Mouse (Mus musculus) forebrain, embryonic 11.5 days (tissue): ENCODE results near the gene Gp1bb. TPM values are rescaled to one million over a fixed set of nuclear protein-coding genes. Genes with fewer than 3 reads are reported as not detected.

Experiments used
- ATAC-seq: fragments of 200-750 bp; cut with Nextera tagmentation; replicated peaks from 2 replicates; pipeline ENCODE4 v1.8.0; 2017; ENCODE audit warnings: moderate TSS enrichment; ENCODE audit not compliant: low FRiP score
- DNase-seq: peaks from one replicate; pipeline ENCODE4 v3.0.0-alpha.2; 2017; ENCODE audit warnings: low spot score
- H3K27ac ChIP-seq: fragments of 300-500 bp; sonication (generic); 2 replicates; pipeline ENCODE4 v1.5.1; 2014; ENCODE audit warnings: low read depth, low read length
- H3K27me3 ChIP-seq: fragments of 300-500 bp; sonication (generic); 2 replicates; pipeline ENCODE4 v1.6.1; 2014; ENCODE audit warnings: mild to moderate bottlenecking, low read length, mixed read lengths; ENCODE audit not compliant: control insufficient read depth, insufficient read depth
- H3K36me3 ChIP-seq: fragments of 300-500 bp; sonication (generic); 2 replicates; pipeline ENCODE4 v1.6.1; 2014; ENCODE audit warnings: mild to moderate bottlenecking, low read length, moderate library complexity, mixed read lengths; ENCODE audit not compliant: control insufficient read depth, insufficient read depth
- H3K4me1 ChIP-seq: fragments of 300-500 bp; sonication (generic); replicated peaks from 2 replicates; pipeline ENCODE4 v1.6.1; 2014; ENCODE audit warnings: low read length, mixed read lengths; ENCODE audit not compliant: control insufficient read depth, insufficient read depth
- H3K4me2 ChIP-seq: fragments of 300-500 bp; sonication (generic); 2 replicates; pipeline ENCODE4 v1.6.1; 2014; ENCODE audit warnings: low read depth, mild to moderate bottlenecking, low read length, moderate library complexity, mixed read lengths; ENCODE audit not compliant: severe bottlenecking
- H3K4me3 ChIP-seq: fragments of 300-500 bp; sonication (generic); 2 replicates; pipeline ENCODE4 v1.5.1; 2014; ENCODE audit warnings: low read depth, low read length
- H3K9ac ChIP-seq: fragments of 300-500 bp; sonication (generic); 2 replicates; pipeline ENCODE4 v1.6.1; 2014; ENCODE audit warnings: low read length
- H3K9me3 ChIP-seq: fragments of 300-500 bp; sonication (generic); 2 replicates; pipeline ENCODE4 v1.6.1; 2016; ENCODE audit warnings: low read length, mixed read lengths; ENCODE audit not compliant: control insufficient read depth
- WGBS: fragments of 180-500 bp; shearing (Covaris S2); extraction: QIAGEN DNeasy Blood & Tissue Kit; methylation state at CpG from one replicate; pipeline ENCODE4 v1.1.7; 2014; 5-methylcytosine and 5-hydroxymethylcytosine counted together
- polyA plus RNA-seq: library from polyadenylated mRNA; unstranded; fragments of >200 nt; fragmentation: Nextera tagmentation; extraction: Ambion mirVana; gene quantifications from 2 replicates; pipeline ENCODE4 v1.2.1, GENCODE M21; 2014

The Gp1bb gene
- polyA plus RNA-seq, 1 experiment from 2014 or later: 5.3 TPM

DNA sequence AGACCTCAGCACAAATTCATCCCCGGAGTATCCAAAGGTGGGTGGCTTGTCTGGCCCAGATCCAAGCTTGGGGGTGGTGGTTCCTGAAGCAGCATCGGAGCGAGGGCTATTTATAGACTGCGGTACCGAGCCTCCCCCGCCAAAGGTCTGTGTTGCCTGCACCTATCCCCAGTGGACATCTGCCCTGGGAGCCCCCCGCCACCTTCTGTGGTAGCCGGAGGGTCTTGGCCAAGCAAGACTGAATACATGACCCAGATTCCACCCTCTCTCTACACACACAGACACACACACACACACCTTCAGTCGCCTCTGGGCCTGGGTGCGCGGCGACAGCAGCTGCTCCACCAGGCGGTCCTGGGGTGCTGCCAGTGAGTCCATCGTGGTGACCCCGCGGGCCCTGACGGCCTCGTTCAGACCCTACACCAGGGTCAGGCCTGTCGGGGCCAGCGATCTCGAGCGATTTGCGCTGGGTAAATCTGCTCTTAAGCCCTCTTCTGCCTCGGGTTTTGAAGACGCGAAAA, 3.6 kb upstream of the Gp1bb start:
- H3K36me3 ChIP-seq: no peaks in the 10 kb centered on the region; the same call in 1 of the 2 replicates

DNA sequence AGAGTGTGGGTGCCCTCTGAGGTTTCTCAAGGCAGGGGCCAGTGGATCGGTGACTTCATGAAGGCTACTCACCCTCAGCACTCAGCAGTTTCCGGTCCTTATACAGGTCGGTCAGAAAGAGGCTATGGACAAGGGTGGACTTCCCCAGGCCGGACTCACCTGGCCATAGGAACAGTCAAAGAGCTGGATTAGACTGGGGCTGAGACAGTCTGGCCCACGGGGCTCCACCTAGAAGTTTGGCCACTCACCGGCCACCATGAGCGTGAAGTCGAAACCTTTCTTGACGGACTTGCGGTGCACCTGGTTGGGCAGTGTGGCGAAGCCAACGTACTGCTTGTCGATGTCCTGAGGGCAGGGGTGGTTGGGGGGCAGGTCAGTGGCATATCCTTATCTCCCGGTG, 2.9 kb upstream of the Gp1bb start:
- ATAC-seq: no peak
- H3K27ac ChIP-seq: no peak overlapping the region
- 32% methylated on average over 14 of the region's 14 CpGs for WGBS
- no peak overlapping the region for H3K4me3 ChIP-seq
- no peaks in the 10 kb centered on the region; the same call in 1 of the 2 replicates for H3K36me3 ChIP-seq
- no peaks in the 10 kb centered on the region for H3K9me3 ChIP-seq
- peaks cover 81% of the 10 kb centered on the region for H3K27me3 ChIP-seq
- H3K9ac ChIP-seq: no peak overlapping the region
- DNase-seq: no peak
- peaks cover 20% of the 10 kb centered on the region for H3K4me1 ChIP-seq
- no peak overlapping the region for H3K4me2 ChIP-seq

More for the DNA sequence above, 3.6 kb upstream of the Gp1bb start:
- peak overlapping the region; percentile 38 for H3K4me3 ChIP-seq
- H3K9ac ChIP-seq: peak overlapping the region; percentile 48
- no peaks in the 10 kb centered on the region for H3K9me3 ChIP-seq
- DNase-seq (peak; percentile 69), ATAC-seq (peak; percentile 6)
- 7% methylated on average over 26 of the region's 26 CpGs for WGBS
- peak overlapping the region; percentile 63 for H3K4me2 ChIP-seq
- no peak overlapping the region for H3K27ac ChIP-seq
- peaks cover 15% of the 10 kb centered on the region for H3K4me1 ChIP-seq
- peaks cover 73% of the 10 kb centered on the region for H3K27me3 ChIP-seq

DNA sequence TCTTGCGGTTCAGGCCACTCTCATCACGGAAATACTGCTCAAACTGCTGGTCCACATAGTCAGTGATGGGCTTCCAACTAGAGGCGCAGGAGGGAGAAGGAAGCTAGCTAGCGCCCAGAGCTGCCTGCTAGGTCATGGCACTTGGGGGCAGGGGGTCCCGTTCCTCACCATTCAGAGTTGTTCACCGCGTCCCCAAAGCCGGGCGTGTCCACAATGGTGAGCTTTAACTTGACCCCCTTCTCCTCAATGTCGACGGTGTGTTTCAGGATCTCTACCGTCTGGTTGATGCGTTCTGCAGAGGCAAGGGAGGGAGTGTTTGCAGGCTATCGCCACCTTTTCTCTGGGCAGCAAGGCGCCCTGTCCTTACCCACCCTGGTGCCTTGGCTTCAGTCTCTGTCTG, 2.4 kb upstream of the Gp1bb start:
- H3K9me3 ChIP-seq: no peaks in the 10 kb centered on the region
- WGBS: 16% methylated on average over 15 of the region's 15 CpGs

DNA sequence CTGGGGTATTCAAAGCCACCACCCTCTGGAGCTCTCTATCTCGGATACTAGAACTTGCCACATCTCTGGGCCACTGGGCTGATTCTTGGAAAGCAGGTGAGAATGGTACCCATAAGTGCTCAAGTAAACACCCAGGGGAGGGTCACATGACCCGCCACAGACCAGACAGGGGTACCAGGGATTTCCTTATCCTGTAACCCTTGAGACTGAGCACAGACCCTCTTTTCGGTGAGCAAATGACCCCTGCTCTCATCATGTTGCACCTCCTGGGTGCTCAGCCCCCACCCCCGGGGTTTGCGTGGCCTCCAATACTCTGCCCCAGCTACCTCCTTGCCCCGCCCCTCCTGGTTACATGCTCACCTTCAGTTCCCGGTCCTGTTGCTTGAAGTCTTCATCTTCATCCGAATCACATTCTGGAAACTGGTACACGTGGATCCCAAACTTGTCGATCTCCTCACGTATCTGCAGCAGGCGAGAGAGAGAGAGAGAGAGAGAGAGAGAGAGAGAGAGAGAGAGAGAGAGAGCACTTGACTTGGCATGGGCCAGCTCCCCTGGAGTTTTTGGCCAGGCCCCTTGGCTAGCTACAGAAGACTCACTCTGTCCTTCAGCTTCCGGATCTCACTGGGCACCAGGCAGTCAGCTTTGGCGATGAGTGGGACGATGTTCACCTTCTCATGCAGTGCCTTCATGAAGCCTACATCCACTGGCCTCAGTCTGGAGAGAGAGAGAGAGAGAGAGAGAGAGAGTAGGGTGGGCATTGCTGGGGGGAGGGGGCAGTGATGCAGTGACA, 1.7 kb upstream of the Gp1bb start:
- H3K27ac ChIP-seq: no peak overlapping the region
- no peak overlapping the region for H3K4me3 ChIP-seq
- H3K9me3 ChIP-seq: no peaks in the 10 kb centered on the region
- no peak for ATAC-seq
- H3K27me3 ChIP-seq: peaks cover 92% of the 10 kb centered on the region
- H3K36me3 ChIP-seq: no peaks in the 10 kb centered on the region; the same call in 1 of the 2 replicates
- DNase-seq: no peak
- WGBS: 22% methylated on average over 15 of the region's 15 CpGs
- peaks cover 20% of the 10 kb centered on the region for H3K4me1 ChIP-seq
- H3K4me2 ChIP-seq: no peak overlapping the region
- H3K9ac ChIP-seq: no peak overlapping the region

More for the DNA sequence above, 2.4 kb upstream of the Gp1bb start:
- Histone ChIP-seq H3K4me1 (peaks cover 20% of the 10 kb centered on the region), H3K36me3 (no peaks in the 10 kb centered on the region; the same call in 1 of the 2 replicates), H3K9ac (no peak overlapping the region), H3K4me2 (no peak overlapping the region), H3K4me3 (no peak overlapping the region), H3K27ac (no peak overlapping the region), H3K27me3 (peaks cover 85% of the 10 kb centered on the region)
- DNase-seq (no peak), ATAC-seq (no peak)

DNA sequence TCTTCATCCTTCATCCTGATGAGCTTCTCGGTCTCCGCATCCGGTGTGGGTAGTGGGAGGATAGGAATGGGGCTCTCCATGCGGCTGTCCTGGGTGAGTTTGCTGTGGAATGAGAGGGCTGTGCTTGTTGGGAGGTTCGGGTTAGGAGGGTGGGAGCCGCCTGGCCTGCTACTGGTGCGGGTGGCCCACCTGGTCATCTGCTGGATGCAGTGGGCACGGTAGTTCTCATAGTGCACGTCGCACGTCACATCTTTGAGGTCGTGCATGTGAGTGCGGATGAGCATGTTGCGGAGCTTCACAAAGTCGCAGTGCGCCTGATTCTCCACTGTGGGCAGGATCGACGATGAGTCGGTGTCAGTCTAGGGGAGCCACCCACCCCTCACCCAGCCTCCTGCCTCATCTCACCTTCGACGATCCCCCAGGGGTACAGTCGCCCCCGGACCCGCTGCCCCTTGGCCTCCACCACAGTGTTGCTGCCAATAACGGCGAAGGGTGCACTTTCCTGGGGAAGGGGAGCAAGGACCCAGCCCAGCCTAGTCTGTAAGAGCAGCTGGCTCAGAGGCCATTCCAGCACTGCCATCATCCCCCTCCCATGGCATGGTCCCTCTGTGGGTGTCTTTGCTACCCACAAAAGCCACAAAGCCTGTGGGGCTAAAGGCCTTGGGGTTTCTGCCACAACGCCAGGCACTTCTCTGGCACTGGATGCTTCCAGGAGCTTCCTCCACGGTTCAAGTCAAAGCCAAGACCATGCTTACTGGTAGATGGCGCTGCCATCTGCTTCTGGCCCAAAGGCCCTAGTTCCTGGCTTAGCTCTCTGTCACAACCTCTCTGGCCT, 930 bp upstream of the Gp1bb start:
- Histone ChIP-seq H3K9ac (no peak overlapping the region), H3K4me1 (peaks cover 20% of the 10 kb centered on the region), H3K4me2 (no peak overlapping the region), H3K27ac (no peak overlapping the region), H3K36me3 (no peaks in the 10 kb centered on the region; the same call in 1 of the 2 replicates), H3K27me3 (peaks cover 97% of the 10 kb centered on the region), H3K4me3 (no peak overlapping the region), H3K9me3 (no peaks in the 10 kb centered on the region)
- no peak for DNase-seq
- 20% methylated on average over 29 of the region's 29 CpGs for WGBS
- ATAC-seq: no peak

DNA sequence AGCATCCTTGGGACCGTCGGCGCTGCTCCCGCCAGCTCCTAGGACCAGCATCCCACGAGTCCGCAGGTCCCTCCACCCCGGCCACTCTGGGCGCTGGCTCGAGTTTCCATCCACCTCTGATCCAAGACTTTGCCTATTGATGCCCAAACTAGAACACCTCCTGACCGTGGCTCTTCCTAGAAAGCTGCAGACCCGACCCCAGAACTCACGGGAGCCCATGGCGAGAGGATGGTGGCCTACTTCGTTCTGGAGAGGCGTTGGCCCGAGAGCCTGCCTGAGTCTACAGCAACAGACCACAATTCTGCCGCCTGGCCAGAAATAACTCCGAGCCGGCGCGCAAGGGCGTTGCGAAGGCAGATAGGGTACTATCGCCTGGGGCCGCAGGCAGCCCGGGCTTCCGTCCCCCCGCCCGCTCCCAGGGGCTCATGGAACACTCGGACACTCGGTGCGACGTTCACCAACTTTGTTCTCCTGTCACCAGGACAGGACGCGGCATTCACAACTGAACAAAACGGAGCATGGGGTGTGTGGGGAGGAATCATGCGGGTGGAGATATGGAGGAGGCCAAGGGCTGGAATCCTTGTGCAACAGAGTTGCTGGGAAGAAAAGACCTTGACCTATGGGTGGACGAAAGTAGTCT, 721 bp downstream of the Gp1bb start:
- Histone ChIP-seq H3K27ac (no peak overlapping the region), H3K9me3 (no peaks in the 10 kb centered on the region), H3K4me1 (peaks cover 20% of the 10 kb centered on the region), H3K36me3 (no peaks in the 10 kb centered on the region; the same call in 1 of the 2 replicates), H3K27me3 (peaks cover 87% of the 10 kb centered on the region), H3K4me2 (peak overlapping the region; percentile 70), H3K4me3 (peak overlapping the region; percentile 37), H3K9ac (no peak overlapping the region)
- WGBS: under 1% methylated on average over 33 of the region's 38 CpGs
- peak; percentile 64 for DNase-seq
- no peak for ATAC-seq

DNA sequence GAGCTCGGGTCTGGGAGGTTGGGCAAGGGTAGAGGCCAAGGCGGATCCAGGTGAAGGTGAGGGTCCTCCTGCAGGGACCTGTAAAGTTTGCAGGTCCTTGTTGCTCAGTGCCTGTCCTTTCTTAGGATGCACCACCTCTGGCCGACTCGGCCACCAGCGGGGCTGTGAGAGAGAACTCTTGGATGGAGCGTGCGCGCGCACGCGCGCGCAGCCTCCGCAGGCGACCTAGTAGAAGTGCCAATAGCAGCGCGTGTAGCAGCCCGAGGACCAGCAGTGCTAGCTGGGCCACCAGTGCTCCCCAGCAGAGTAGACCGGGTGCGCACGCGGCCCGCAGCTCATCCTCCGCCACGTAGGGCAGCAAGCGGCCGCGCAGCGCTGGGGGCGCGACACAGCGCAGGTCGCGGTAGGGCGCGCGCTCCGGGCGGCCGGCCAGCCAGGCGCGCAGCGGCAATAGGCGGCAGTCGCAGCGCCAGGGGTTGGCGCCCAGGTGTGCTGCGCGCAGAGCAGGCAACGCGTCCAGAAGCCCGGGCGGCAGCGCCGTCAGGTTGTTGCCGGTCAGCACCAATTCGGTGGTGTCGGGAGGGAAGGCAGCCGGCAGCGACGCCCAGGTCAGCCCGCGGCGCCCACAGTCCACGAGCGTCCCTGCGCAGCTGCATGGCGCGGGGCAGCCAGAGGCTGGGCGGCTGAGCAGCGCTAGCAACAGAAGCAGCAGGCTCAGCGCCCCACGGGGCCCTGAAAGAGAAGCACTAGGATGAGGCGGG, 1.4 kb downstream of the Gp1bb start:
- Histone ChIP-seq H3K27ac (no peak overlapping the region), H3K27me3 (peaks cover 82% of the 10 kb centered on the region), H3K9me3 (no peaks in the 10 kb centered on the region), H3K36me3 (no peaks in the 10 kb centered on the region; the same call in 1 of the 2 replicates), H3K4me1 (peaks cover 14% of the 10 kb centered on the region), H3K4me2 (peak overlapping the region; percentile 70), H3K9ac (peak overlapping the region; percentile 16; the same call in 1 of the 2 replicates), H3K4me3 (peak overlapping the region; percentile 37)
- under 1% methylated on average over 73 of the region's 74 CpGs for WGBS
- ATAC-seq (no peak), DNase-seq (peak; percentile 67)
